Mouse (Mus musculus): Measurements from ENCODE around the gene Upk3bl.
"Not testable (repeated sequence)": the region's sequence is repeated elsewhere in the genome, so short reads cannot be mapped to it uniquely, and the experiment has no call there.

Upk3bl gene

DNA sequence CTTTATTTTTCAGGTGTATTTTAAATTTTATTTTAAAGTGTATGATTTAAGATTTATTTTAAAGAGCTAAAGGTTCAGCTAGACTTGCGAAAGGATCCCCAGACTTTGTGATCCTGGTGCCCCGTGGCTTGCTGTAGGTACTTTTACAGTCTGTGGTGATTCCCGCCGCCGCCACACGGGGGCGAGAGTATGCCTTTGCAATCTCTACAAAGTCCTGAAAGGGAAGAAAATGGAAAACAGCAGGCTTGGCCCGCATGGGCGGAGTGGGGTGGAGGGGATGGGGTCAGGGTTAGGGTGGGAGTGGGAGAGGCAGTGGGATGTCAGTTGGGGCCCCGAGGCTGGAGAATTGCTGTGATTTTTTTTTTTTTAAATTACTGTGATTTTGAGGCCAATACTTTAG, 8.3 kb upstream of the Upk3bl start:
- peak; percentile 69 for DNase-seq (ENCODE audit: low read depth, low spot score)

DNA sequence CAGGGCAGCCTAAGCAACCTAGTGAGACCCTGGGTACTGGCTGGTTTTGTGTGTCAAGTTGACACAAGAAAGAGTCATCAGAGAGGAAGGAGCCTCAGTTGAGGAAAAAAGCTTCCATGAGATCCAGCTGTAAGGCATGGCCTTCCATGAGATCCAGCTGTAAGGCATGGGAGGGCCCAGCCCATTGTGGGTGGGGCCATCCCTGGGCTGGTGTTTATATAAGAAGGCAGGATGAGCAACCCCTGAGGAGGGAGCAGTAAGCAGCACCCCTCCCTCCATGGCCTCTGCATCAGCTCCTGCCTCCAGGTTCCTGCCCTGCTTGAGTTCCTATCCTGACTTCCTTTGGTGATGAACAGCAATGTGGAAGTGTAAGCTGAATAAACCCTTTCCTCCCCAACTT, 5.8 kb upstream of the Upk3bl start:
- not testable (repeated sequence) for DNase-seq (ENCODE audit: low read depth, low spot score)

DNA sequence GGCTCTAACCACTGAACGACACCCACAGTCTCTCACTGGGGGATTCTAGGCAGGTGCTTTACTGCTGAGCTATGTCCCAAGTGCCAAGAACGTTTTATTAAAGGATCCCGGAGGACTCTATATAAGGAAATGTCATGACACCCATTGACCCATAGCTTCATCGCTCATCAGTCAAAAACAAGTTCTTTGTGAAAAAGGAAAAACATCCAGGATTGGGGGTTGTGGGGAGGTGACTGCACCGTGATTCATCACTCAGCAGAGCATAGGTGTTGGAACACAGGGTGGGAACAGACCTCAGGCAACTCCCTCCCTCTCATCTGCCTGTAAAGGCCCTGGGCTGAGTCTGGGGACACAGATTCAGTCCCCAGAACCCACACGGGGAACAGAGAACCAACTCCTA, 4.4 kb upstream of the Upk3bl start:
- no peak for DNase-seq (ENCODE audit: low read depth, low spot score)

DNA sequence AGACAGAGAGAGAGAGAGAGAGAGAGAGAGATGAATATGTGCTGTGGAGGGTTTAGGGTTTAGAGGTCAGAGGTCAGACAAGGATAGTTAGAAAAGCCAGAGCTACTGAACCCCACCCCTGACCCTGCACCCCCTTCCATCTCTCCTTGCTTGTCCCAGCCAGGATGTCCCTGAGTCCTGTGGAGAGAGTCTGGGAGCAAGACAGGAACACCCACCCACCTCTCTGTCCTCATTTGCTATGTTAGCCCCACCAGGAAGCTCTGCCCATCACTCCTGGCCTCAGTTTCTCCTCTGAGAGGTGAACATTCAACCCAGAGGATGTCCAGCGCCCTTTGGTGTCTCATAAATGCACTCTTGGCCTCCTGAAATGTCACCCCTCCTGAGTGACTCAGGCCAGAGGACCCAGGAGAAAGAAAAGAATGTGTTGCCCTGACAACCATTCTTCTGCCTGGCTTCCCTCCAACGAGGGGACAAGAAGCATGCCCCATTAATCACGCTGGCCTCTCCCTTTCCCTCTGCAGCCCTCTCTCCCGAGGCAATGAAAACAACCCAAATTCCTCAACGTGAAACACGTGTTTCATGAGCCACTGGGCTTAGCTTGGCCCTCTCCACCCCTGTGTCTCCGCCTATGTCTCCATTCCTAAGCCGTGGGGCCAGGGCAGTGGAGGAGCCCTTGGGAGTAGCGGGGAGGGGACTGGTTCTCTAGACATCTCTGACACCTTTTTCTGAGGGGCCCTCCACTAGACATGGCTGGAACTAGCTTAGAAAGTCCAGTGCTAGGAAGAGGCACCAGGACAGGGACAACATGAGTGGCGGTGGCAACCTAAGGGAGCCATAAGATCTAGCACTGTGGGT, 2.8 kb upstream of the Upk3bl start:
- peak; percentile 77 for DNase-seq (ENCODE audit: low read depth, low spot score)

DNA sequence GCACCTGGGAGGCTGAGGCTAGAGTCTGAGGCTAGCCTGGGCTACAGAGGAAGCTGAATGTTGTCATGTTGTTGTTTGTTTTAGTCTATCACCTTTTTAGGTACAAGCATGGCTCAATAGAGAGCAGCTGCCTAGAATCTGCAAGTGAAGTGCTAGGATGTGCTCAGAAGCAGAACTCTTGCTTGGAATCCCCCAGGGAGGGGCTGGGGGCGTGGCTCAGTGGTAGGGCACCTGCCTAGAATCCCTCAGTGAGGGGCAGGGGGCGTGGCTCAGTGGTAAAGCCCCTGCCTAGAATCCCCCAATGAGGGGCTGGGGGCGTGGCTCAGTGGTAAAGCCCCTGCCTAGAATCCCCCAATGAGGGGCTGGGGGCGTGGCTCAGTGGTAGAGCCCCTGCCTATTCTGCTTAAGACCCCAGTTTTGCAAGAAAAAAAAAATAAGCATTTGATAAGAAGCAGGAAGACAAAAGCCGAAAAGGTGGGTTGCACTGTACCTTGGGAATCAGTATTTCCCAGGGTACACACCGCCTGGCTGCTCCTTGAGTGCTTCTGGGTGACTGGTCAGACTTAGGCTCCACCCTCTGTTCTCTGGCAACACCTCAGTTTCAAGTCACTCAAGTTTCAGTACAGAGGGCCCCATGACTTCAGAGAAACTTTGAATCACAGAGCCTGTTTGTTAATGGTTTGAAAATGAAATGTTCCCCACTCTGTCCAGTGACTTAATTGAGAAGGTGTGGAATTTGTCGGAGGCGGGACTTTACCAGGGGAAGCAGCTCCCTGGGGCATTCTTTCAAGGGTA, 1.2 kb upstream of the Upk3bl start:
- DNase-seq (ENCODE audit: low read depth, low spot score), result no peak

DNA sequence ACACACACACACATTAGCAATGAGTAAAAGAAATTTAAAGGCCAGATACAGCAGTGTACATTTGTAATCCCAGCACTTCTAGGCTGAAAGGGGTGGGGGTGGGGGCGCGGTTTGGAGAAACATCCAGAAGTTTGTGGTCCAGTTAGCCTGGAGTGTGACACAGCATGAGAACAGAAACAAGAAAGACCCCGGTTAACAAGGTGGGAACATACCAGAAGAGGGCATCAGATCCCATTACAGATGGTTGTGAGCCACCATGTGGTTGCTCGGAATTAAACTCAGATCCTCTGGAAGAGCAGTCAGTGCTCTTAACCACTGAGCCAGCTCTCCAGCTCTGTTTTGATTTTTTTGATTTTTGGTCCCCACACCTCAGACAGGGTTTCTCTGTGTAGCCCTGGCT, 1.8 kb downstream of the Upk3bl start:
- no peak for DNase-seq (ENCODE audit: low read depth, low spot score)

DNA sequence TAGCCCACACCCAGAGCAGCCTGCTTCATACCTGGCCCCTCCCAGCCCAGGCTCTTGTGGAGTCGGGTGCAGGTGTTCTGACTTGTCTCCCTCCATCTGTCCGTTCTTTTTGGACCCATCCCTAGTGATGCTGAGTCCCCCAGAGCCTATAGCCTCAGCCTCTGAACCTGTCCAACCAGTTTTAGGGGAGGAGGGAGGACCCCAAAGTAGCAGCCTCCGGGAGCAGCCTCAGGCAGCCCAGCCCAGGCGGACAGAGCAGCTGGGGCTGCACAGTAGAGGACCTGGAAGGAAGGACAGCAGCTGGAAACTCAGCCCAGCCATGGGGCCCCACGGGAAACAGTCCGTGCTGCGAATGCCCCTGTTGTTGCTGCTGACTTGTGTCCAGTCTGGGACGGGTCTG, 2.8 kb downstream of the Upk3bl start:
- no peak for DNase-seq (ENCODE audit: low read depth, low spot score)

DNA sequence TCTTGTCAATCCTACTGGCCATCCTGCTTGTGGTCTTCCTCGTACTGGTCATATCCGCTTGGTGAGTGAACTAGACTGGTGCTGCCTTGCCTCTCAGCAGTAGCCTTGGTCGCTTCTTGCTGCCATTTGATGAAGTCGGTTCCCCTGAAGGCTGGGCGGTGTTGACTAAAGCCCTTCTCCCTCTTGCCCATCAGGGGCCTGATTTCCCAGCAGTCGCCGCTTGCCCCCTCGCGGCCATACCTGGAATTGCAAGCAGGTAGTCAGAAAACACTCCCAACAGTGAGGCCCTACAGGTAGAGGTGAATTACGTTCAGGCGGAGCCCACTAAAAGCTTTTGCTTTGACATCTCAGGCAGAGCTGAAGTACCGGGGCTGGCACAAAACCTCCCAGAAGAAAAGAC, 7.3 kb downstream of the Upk3bl start:
- DNase-seq (ENCODE audit: low read depth, low spot score), result no peak

DNA sequence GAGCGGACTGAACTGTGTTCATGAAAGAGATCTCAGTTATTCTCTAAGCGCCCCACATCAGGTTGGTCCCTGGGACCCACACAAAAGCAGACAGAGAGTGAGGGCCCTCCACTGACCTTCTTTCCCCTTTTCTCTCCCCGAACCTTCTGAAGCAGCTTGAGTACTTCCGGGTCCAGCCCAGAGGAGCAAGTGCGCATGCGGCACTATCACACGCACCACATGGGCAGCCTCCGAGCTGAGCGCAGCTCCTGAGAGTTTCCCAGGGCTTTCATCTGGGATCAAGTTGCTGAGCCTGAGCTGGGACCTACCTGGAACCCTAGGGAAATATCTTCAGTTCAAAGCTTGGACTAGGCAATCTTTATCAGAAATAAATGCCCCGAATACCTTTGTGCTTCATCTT, 9.6 kb downstream of the Upk3bl start:
- no peak for DNase-seq (ENCODE audit: low read depth, low spot score)

DNA sequence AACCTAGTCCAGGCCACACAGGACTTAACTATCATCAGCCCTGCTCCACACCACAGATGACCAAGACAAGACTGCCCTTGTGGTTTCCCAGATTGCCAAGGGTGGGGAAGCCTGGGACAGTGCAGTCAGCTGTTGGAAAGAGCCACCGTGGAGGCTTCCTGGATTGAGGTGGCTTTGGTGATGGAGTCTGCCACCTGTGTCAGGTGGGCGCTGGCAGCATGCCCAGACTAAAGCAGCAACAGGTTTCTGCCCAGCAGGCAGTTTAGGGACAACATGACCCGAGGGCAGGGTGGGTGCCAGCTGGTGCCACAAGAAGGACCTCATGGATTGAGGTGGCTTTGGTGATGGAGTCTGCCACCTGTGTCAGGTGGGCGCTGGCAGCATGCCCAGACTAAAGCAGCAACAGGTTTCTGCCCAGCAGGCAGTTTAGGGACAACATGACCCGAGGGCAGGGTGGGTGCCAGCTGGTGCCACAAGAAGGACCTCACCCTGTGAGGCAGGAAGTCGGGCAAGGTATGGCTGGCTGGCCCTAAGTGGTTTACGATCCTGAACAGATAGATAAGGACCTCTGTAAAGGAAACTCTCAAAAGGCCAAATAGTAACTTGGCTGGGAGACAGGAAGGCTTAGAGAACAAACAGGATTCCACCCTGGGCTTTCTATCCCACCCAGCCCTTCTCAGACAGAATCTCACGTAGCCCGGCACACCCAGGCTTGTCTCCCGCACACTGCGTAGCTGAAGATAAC, 12.3 kb downstream of the Upk3bl start:
- DNase-seq (ENCODE audit: low read depth, low spot score), result not testable (repeated sequence)

DNA sequence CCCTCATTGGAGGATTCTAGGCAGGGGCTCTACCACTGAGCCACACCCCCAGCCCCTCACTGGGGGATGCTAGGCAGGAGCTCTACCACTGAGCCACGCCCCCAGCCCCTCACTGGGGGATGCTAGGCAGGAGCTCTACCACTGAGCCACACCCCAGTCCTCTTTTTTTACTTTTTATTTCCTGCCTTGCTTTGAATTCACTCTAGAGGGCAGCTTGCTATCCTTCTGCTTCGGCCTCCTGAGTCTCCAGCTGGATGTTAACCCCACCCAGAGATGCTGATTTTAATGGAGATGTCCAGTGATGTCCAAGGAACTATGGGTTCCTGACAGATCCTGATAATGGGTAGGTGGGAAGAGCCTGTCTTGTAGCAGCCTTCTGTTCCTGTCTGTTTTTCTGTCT, 15.1 kb downstream of the Upk3bl start:
- DNase-seq (ENCODE audit: low read depth, low spot score), result no peak

DNA sequence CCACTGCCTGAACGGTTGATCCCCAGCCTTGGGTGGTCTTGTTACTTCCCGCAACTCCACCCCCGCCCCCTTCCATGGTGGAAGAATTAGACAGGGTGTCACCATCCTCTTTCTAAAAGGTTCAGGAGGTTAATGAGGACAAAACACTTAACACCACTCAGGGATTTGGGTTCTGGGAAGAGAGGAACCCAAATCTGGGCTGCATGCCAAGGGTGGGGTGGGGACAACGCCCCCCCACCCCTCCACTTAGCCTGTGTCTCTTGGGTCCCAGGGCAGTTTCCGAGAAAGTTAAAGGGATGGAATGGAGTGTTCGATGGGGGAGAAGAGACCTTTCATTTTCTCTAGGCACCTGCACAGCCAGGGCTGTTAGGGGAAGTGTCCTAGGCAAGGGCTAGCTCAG, 18.8 kb downstream of the Upk3bl start:
- DNase-seq (ENCODE audit: low read depth, low spot score), result no peak

DNA sequence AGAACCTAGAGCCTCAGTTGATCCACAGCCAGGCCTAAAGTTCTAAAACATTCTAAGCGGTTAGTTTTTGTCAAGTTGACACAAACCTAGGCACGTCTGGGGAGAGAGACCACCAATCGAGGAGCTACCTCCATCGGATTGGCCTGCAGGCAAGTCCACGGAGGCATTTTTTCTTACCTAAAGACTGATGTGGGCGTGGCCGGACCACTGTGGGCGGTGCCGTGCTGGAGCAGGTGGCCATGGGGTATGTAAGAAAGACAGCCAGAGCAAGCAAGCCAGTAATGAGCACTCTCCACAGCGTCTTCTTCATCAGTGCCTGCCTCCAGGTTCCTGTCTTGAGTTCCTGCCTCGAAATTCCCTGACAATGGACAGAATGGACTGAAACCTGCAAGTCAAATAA, 19.2 kb downstream of the Upk3bl start:
- DNase-seq (ENCODE audit: low read depth, low spot score), result no peak

DNA sequence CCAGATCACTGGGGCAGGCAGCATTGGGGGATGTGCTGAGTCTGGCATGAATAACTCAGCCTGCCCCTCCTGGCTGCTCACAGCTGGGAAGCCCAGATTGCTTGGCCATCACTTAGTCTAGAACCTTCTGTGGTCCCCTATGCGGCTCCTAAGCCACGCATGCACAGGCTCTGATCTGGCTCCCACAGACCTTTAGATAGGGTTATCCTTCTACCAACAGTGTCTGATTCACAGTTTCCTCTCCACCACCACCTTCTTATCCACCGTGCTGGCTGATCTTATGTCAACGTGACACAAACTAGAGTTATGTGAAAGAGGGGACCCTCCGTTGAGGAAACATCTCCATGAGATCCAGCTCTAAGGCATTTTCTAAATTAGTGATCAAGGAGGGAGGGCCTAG, 20.8 kb downstream of the Upk3bl start:
- DNase-seq (ENCODE audit: low read depth, low spot score), result no peak

DNA sequence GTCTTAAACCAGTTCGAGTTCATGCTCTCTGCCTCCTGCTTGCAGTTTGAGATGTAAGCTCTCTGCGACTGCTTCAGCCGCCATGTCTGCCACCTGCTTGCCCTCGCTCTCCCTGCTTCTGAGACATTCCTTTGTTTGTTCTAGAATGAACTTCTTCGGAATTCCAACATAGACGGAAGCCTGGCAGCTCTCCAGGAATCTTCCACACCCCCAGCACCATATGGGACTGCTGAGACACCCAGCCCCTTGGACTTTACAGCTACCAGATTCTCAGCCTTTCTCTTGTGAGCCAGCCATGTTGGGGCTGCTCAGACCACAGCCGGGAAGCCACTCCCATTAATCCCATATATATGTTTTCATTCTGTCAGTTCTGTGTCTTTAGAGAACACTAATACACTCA, 22.0 kb downstream of the Upk3bl start:
- no peak for DNase-seq (ENCODE audit: low read depth, low spot score)

DNA sequence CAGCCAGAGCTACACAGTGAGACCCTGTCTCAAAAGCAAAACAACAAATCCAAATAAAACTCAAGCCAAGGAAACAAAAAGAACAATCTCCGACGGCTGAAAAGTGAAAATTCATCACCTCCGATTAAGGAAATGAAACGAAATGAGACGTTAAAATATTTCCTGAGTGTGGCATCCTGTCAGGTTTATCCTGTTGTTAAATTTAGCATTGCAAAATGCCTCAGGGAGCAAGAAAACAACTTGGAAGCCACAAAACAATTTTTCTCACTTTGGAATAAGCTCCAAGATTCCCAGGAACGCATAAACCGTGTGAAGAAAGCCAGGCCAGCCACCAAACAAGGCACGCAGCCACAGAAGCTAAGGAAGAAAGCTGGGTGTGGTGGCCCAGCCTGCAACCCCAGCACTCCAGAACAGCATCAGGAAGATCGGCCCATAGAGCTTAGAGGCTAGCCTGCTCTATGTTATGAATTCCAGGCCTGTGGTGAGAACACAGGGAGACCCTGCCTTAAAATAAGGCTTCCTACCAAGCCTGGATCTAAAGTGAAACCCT, 22.8 kb downstream of the Upk3bl start:
- DNase-seq (ENCODE audit: low read depth, low spot score), result no peak

DNA sequence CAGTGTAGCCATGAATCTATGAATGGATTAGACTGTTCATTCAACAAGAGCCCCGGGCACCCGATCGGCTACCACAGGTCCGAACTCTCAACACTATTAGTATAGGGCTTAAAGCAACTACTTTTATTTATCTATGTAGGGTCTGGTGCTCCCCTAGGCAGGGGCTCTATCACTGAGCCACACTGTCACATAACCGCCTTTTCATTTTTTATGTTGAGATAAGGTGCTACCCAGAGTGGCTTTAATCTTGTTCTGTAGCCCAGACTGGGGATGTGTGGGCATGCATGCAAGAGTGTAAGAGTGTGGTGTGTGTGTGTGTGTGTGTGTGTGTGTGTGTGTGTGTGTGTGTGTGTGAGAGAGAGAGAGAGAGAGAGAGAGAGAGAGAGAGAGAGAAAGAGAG, 23.8 kb downstream of the Upk3bl start:
- DNase-seq (ENCODE audit: low read depth, low spot score), result no peak

DNA sequence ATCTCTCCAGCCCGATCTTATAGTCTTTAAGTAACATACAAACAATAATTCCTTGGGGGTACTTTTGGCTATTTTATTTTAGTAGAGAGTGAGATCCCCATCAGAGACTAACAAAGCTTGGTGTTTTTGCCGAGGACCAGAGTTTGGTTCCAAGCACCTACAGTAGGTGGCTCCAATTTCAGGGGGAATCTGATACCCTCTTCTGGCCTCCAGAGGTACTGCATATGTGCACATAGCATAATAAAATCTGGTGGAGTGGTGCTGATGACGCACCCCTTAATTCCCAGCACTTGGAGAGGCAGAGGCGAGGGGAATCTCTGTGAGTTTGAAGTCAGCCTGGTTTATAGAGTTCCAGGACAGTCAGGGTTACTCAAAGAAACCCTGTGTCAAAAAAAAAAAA, 28.1 kb downstream of the Upk3bl start:
- DNase-seq (ENCODE audit: low read depth, low spot score), result no peak

DNA sequence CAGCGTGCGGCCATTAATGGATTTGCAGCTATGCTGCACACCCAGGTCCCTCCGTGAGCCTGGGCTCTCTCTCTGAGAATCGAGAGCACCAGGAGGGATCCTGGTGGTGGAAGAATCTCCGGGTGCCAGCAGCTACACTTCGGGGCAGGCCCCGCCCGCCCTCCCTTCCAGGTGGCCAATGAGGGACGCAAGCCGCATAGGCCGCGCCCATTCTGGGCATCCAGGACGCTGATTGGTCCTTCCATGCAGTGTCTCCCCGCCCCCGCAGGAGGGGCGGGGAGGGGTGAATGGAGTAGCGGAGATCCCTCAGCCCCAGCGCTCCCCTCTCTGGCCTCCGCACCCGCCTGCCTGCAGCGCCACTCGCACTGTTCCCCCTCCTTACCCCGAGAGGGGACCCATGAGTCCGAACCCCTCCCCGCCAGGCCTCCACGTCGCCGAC, 29.4 kb downstream of the Upk3bl start, which contains the start of gene Rasa4:
TSS of gene Rasa4 (plus strand) at position 248 of the 439 bp plus-strand sequence.
- DNase-seq (ENCODE audit: low read depth, low spot score), result peak; percentile 90

DNA sequence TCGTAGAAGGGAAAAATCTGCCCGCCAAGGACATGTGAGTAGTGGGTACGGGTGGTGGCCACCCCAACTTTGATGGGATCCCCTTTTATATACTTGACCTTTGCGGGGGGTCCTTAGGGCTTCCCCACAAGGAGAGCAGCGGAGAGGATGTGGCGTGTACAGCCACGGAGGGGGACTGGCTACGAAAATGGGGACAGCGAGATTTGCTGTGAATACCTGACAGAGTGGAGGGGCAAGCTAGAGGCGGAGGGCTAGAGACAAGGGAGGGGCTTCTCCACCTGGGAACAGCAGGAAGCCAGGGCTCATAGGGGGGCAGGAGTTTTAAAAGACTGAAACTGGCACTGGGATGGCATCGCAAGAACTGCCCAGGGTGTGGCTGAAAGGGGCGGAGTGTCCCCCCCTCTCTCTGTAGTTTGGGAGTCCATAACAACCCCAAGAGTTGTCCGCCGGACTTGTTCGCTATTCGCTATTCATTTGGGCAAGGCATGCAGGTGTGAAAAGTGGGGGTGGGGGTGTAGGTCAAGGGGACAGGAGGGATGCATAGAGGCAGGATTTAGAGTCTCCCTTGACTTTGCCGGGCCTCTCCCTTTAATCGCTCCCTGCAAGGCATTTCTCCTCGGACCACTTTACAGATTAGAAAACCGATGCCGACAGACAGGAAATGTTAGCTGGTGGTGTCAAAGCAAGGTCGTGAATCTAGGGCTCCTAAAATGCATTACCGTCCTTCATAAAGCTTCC, 30.0 kb downstream of the Upk3bl start:
- DNase-seq (ENCODE audit: low read depth, low spot score), result no peak
